Mouse (Mus musculus) lung, embryonic 14.5 days (tissue): ENCODE data around the gene Rgs7. TPM values are rescaled to one million over a fixed set of nuclear protein-coding genes. Genes with fewer than 3 reads are reported as not detected.

ENCODE experiments used
- ATAC-seq: fragments of 200-750 bp; cut with Nextera tagmentation; 2 replicates; pipeline ENCODE4 v1.8.0; 2017; ENCODE audit warnings: mild to moderate bottlenecking, moderate TSS enrichment, moderate library complexity; ENCODE audit not compliant: insufficient read depth
- DNase-seq: peaks from one replicate; pipeline ENCODE4 v3.0.0-alpha.2; 2015
- H3K27ac ChIP-seq: fragments of 300-500 bp; sonication (generic); 2 replicates; pipeline ENCODE4 v1.5.1; 2014; ENCODE audit warnings: low read depth, mild to moderate bottlenecking, moderate library complexity
- H3K27me3 ChIP-seq: fragments of 300-500 bp; sonication (generic); 2 replicates; pipeline ENCODE4 v1.6.1; 2014; ENCODE audit warnings: low read length, control low read depth; ENCODE audit not compliant: insufficient read depth
- H3K36me3 ChIP-seq: fragments of 300-500 bp; sonication (generic); 2 replicates; pipeline ENCODE4 v1.6.1; 2014; ENCODE audit warnings: control low read depth; ENCODE audit not compliant: insufficient read depth
- H3K4me1 ChIP-seq: fragments of 300-500 bp; sonication (generic); 2 replicates; pipeline ENCODE4 v1.6.1; 2014; ENCODE audit warnings: antibody characterized with exemption, control low read depth; ENCODE audit not compliant: insufficient read depth
- H3K4me2 ChIP-seq: fragments of 300-500 bp; sonication (generic); 2 replicates; pipeline ENCODE4 v1.6.1; 2014; ENCODE audit warnings: mild to moderate bottlenecking
- H3K4me3 ChIP-seq: fragments of 300-500 bp; sonication (generic); 2 replicates; pipeline ENCODE4 v1.5.1; 2014; ENCODE audit warnings: low read depth, low read length
- H3K9ac ChIP-seq: fragments of 300-500 bp; sonication (generic); 2 replicates; pipeline ENCODE4 v1.6.1; 2014
- H3K9me3 ChIP-seq: fragments of 300-500 bp; sonication (generic); 2 replicates; pipeline ENCODE4 v1.6.1; 2016; ENCODE audit warnings: low read depth, low read length, control low read depth
- CTCF ChIP-seq: IDR thresholded peaks from 2 replicates; pipeline ENCODE4 v1.5.1; 2016; ENCODE audit warnings: antibody characterized with exemption, low read depth
- WGBS: fragments of 180-500 bp; shearing (Covaris S2); extraction: QIAGEN DNeasy Blood & Tissue Kit; methylation state at CpG from one replicate; pipeline ENCODE4 v1.1.7; 2014; 5-methylcytosine and 5-hydroxymethylcytosine counted together
- polyA plus RNA-seq: library from polyadenylated mRNA; unstranded; fragments of >200 nt; fragmentation: Nextera tagmentation; extraction: Ambion mirVana; gene quantifications from 2 replicates; pipeline ENCODE4 v1.2.1, GENCODE M21; 2014

Rgs7 gene
- polyA plus RNA-seq, result 0.08 and 0.20 TPM in 2 replicates

GRCm38 (mm10) chr1:175491861-175492682 is at the start of gene Rgs7:
Gene Rgs7 (minus strand): TSS chr1:175492500.
- ATAC-seq (peak; percentile 92), DNase-seq (peak; percentile 66)
- H3K27me3 ChIP-seq, result peaks cover 26% of the 10 kb centered on the region
- no peaks in the 10 kb centered on the region for H3K36me3 ChIP-seq
- peak within 1 kb of the TSS; percentile 34 for H3K9ac ChIP-seq
- peak within 1 kb of the TSS; percentile 100 for H3K4me2 ChIP-seq
- WGBS, result under 1% methylated on average over 49 of the region's 82 CpGs
- H3K9me3 ChIP-seq, result no peaks in the 10 kb centered on the region
- TF ChIP-seq CTCF, result no peak
- no peak within 1 kb of the TSS for H3K27ac ChIP-seq
- peak within 1 kb of the TSS; percentile 56 for H3K4me3 ChIP-seq
- H3K4me1 ChIP-seq, result no peaks in the 10 kb centered on the region

- WGBS, result 81% methylated on average over 5 of the region's 5 CpGs
- Histone ChIP-seq H3K4me3 (no peak overlapping the region), H3K27ac (no peak overlapping the region), H3K9me3 (peaks cover 4% of the 10 kb centered on the region; the same call in 1 of the 2 replicates), H3K27me3 (no peaks in the 10 kb centered on the region), H3K4me2 (no peak overlapping the region), H3K9ac (no peak overlapping the region), H3K36me3 (no peaks in the 10 kb centered on the region), H3K4me1 (no peaks in the 10 kb centered on the region)
- DNase-seq, result no peak
- no peak for ATAC-seq
- TF ChIP-seq CTCF, result no peak
Measured at GRCm38 (mm10) chr1:175540700-175541099, 48.4 kb upstream of the Rgs7 start.

GRCm38 (mm10) chr1:175537321-175537720 is 45.0 kb upstream of the Rgs7 start:
- no peaks in the 10 kb centered on the region for H3K9me3 ChIP-seq
- DNase-seq (no peak), ATAC-seq (no peak)
- H3K36me3 ChIP-seq, result no peaks in the 10 kb centered on the region
- no peak overlapping the region for H3K9ac ChIP-seq
- H3K4me1 ChIP-seq, result no peaks in the 10 kb centered on the region
- H3K27ac ChIP-seq, result no peak overlapping the region
- no peaks in the 10 kb centered on the region for H3K27me3 ChIP-seq
- WGBS, result 15% methylated on average over 1 of the region's 1 CpGs
- H3K4me2 ChIP-seq, result no peak overlapping the region
- H3K4me3 ChIP-seq, result no peak overlapping the region
- no peak for TF ChIP-seq CTCF

- no peak overlapping the region for H3K4me3 ChIP-seq
- H3K36me3 ChIP-seq, result no peaks in the 10 kb centered on the region
- H3K4me2 ChIP-seq, result no peak overlapping the region
- no peak overlapping the region for H3K9ac ChIP-seq
- no peak for ATAC-seq
- no peak for TF ChIP-seq CTCF
- H3K27me3 ChIP-seq, result no peaks in the 10 kb centered on the region
- no peak overlapping the region for H3K27ac ChIP-seq
- H3K4me1 ChIP-seq, result no peaks in the 10 kb centered on the region
- 44% methylated on average over 1 of the region's 1 CpGs for WGBS
- no peak for DNase-seq
- H3K9me3 ChIP-seq, result no peaks in the 10 kb centered on the region
Measured at GRCm38 (mm10) chr1:175529858-175530257, 37.6 kb upstream of the Rgs7 start.

GRCm38 (mm10) chr1:175524626-175525294 is 32.5 kb upstream of the Rgs7 start:
- TF ChIP-seq CTCF, result no peak
- Histone ChIP-seq H3K9ac (no peak overlapping the region), H3K27ac (no peak overlapping the region), H3K36me3 (no peaks in the 10 kb centered on the region), H3K4me3 (no peak overlapping the region), H3K9me3 (no peaks in the 10 kb centered on the region), H3K27me3 (no peaks in the 10 kb centered on the region), H3K4me1 (no peaks in the 10 kb centered on the region), H3K4me2 (no peak overlapping the region)
- no peak for DNase-seq
- 68% methylated on average over 3 of the region's 3 CpGs for whole genome bisulfite sequencing
- ATAC-seq, result no peak

- H3K4me3 ChIP-seq, result no peak overlapping the region
- DNase-seq (no peak), ATAC-seq (no peak)
- no peaks in the 10 kb centered on the region for H3K4me1 ChIP-seq
- H3K36me3 ChIP-seq, result no peaks in the 10 kb centered on the region
- no peaks in the 10 kb centered on the region for H3K27me3 ChIP-seq
- H3K9ac ChIP-seq, result no peak overlapping the region
- no peak overlapping the region for H3K4me2 ChIP-seq
- no peaks in the 10 kb centered on the region for H3K9me3 ChIP-seq
- no peak for TF ChIP-seq CTCF
- H3K27ac ChIP-seq, result no peak overlapping the region
- WGBS, result 44% methylated on average over 2 of the region's 2 CpGs
Measured at GRCm38 (mm10) chr1:175523572-175523971, 31.3 kb upstream of the Rgs7 start.

- DNase-seq (no peak), ATAC-seq (no peak)
- Histone ChIP-seq H3K27ac (no peak overlapping the region), H3K4me2 (no peak overlapping the region), H3K4me1 (no peaks in the 10 kb centered on the region), H3K4me3 (no peak overlapping the region), H3K9me3 (no peaks in the 10 kb centered on the region), H3K36me3 (no peaks in the 10 kb centered on the region), H3K9ac (no peak overlapping the region), H3K27me3 (no peaks in the 10 kb centered on the region)
- WGBS, result 37% methylated on average over 2 of the region's 2 CpGs
- TF ChIP-seq CTCF, result no peak
Measured at GRCm38 (mm10) chr1:175514543-175514942, 22.2 kb upstream of the Rgs7 start.
